Mouse (Mus musculus) MEL (cell line): ENCODE measurements at regions not wholly inside any gene's neighbourhood (a gene's known extent, or its start where the extent isn't known, plus 50 kb on each side); places are given as distances from the start of the nearest gene placed in this dataset.

Experiments
- CHD2 ChIP-seq: IDR thresholded peaks from 2 replicates; pipeline ENCODE4 v1.6.1; 2011; ENCODE audit warnings: low read length, improper control_type of control experiment
- CTCF ChIP-seq, 3 experiments: IDR thresholded peaks in 2 of 3; conservative IDR thresholded peaks in 1 of 3; 2 replicates each; pipeline ENCODE4 v1.5.1; 2011 to 2012; ENCODE audit warnings: low read length in 3 of 3, low read depth in 2 of 3, mild to moderate bottlenecking in 2 of 3, improper control_type of control experiment in 1 of 3, inconsistent platforms in 1 of 3, mixed read lengths in 1 of 3, moderate library complexity in 1 of 3; ENCODE audit not compliant: control insufficient read depth in 1 of 3, insufficient read depth in 1 of 3, poor library complexity in 1 of 3, severe bottlenecking in 1 of 3
- E2F4 ChIP-seq: IDR thresholded peaks from 2 replicates; pipeline ENCODE4 v1.6.1; 2011; ENCODE audit warnings: low read depth, low read length, improper control_type of control experiment, borderline replicate concordance
- ETS1 ChIP-seq: IDR thresholded peaks from 2 replicates; pipeline ENCODE4 v1.6.1; 2012; ENCODE audit warnings: low read depth, mild to moderate bottlenecking, inconsistent platforms, low read length, improper control_type of control experiment, moderate library complexity
- MAFK ChIP-seq: IDR thresholded peaks from 2 replicates; pipeline ENCODE4 v1.6.1; 2011; ENCODE audit warnings: low read depth, mild to moderate bottlenecking, low read length, improper control_type of control experiment, borderline replicate concordance
- MAX ChIP-seq: IDR thresholded peaks from 2 replicates; pipeline ENCODE4 v1.6.1; 2011; ENCODE audit warnings: low read length, improper control_type of control experiment
- MYC ChIP-seq: IDR thresholded peaks from 2 replicates; pipeline ENCODE4 v1.6.1; 2011; ENCODE audit warnings: low read depth, mild to moderate bottlenecking, low read length, improper control_type of control experiment, moderate library complexity
- POLR2A ChIP-seq, 2 experiments: IDR thresholded peaks; 2 replicates each; pipeline ENCODE4 v1.6.1; 2011 to 2012; ENCODE audit warnings: low read length in 2 of 2, mild to moderate bottlenecking in 2 of 2, control low read depth in 1 of 2, improper control_type of control experiment in 1 of 2, low read depth in 1 of 2, moderate library complexity in 1 of 2; ENCODE audit not compliant: control insufficient read depth in 1 of 2, insufficient read depth in 1 of 2, poor library complexity in 1 of 2
- RAD21 ChIP-seq: IDR thresholded peaks from 2 replicates; pipeline ENCODE4 v1.6.1; 2011; ENCODE audit warnings: mild to moderate bottlenecking, low read depth, low read length, improper control_type of control experiment
- SIN3A ChIP-seq: IDR thresholded peaks from 2 replicates; pipeline ENCODE4 v1.6.1; 2012; ENCODE audit warnings: low read length, improper control_type of control experiment, inconsistent platforms
- TBP ChIP-seq: IDR thresholded peaks from 2 replicates; pipeline ENCODE4 v1.8.0; 2011; ENCODE audit warnings: low read depth, low read length, improper control_type of control experiment
- USF1 ChIP-seq: IDR thresholded peaks from 2 replicates; pipeline ENCODE4 v1.6.1; 2014; ENCODE audit warnings: low read depth, mild to moderate bottlenecking, inconsistent platforms, low read length, improper control_type of control experiment, moderate library complexity
- ZKSCAN1 ChIP-seq: IDR thresholded peaks from 2 replicates; pipeline ENCODE4 v1.6.1; 2012; ENCODE audit warnings: low read depth, mild to moderate bottlenecking, inconsistent platforms, low read length, improper control_type of control experiment, moderate library complexity
- ZNF384 ChIP-seq: IDR thresholded peaks from 2 replicates; pipeline ENCODE4 v1.6.1; 2012; ENCODE audit warnings: low read depth, mild to moderate bottlenecking, inconsistent platforms, low read length, improper control_type of control experiment

GRCm38 (mm10) chr14:120127481-120127880, 85.2 kb upstream of the Oxgr1 start:
- no peak for TF ChIP-seq CTCF (IDR thresholded peaks at IDR 0.05 in 2 of 3, conservative IDR thresholded peaks at IDR 0.05 in 1 of 3; ENCODE audit: control insufficient read depth in 1 of 3, insufficient read depth in 1 of 3, low read depth in 2 of 3, low read length in 3 of 3, poor library complexity in 1 of 3, severe bottlenecking in 1 of 3)
- TF ChIP-seq POLR2A (IDR thresholded peaks at IDR 0.05; ENCODE audit: control insufficient read depth in 1 of 2, insufficient read depth in 1 of 2, low read depth in 1 of 2, low read length in 2 of 2, poor library complexity in 1 of 2) = no peak
- TF ChIP-seq MYC = no peak
- no peak for TF ChIP-seq MAFK
- no peak for TF ChIP-seq E2F4
- TF ChIP-seq USF1 = no peak
- no peak for TF ChIP-seq ZKSCAN1
- no peak for TF ChIP-seq ETS1
- TF ChIP-seq TBP = no peak
- TF ChIP-seq CHD2 = no peak
- TF ChIP-seq RAD21 = no peak
- TF ChIP-seq MAX = no peak
- no peak for TF ChIP-seq SIN3A
- TF ChIP-seq ZNF384 = no peak
